Mouse (Mus musculus) neural tube, embryonic 15.5 days (tissue): ENCODE results near the gene Spag6l. TPM values are rescaled to one million over a fixed set of nuclear protein-coding genes. Genes with fewer than 3 reads are reported as not detected.
"Not testable (repeated sequence)": the region's sequence is repeated elsewhere in the genome, so short reads cannot be mapped to it uniquely, and the experiment has no call there.

Experiments
- ATAC-seq: fragments of 200-750 bp; cut with Nextera tagmentation; 2 replicates; pipeline ENCODE4 v1.8.0; 2017; ENCODE audit warnings: mild to moderate bottlenecking, moderate TSS enrichment, moderate library complexity; ENCODE audit not compliant: low FRiP score
- H3K27ac ChIP-seq: fragments of 300-500 bp; sonication (generic); replicated peaks from 2 replicates; pipeline ENCODE4 v1.5.1; 2015; ENCODE audit warnings: mild to moderate bottlenecking, inconsistent platforms
- H3K27me3 ChIP-seq: fragments of 300-500 bp; sonication (generic); replicated peaks from 2 replicates; pipeline ENCODE4 v1.6.1; 2015; ENCODE audit warnings: inconsistent platforms
- H3K36me3 ChIP-seq: fragments of 300-500 bp; sonication (generic); 2 replicates; pipeline ENCODE4 v1.6.1; 2015; ENCODE audit warnings: inconsistent platforms
- H3K4me1 ChIP-seq: fragments of 300-500 bp; sonication (generic); 2 replicates; pipeline ENCODE4 v1.6.1; 2015; ENCODE audit warnings: inconsistent platforms
- H3K4me2 ChIP-seq: fragments of 300-500 bp; sonication (generic); 2 replicates; pipeline ENCODE4 v1.6.1; 2015; ENCODE audit warnings: inconsistent platforms, mild to moderate bottlenecking, moderate library complexity
- H3K4me3 ChIP-seq: fragments of 300-500 bp; sonication (generic); replicated peaks from 2 replicates; pipeline ENCODE4 v1.5.1; 2015; ENCODE audit warnings: mild to moderate bottlenecking, inconsistent platforms
- H3K9ac ChIP-seq: fragments of 300-500 bp; sonication (generic); replicated peaks from 2 replicates; pipeline ENCODE4 v1.6.1; 2015; ENCODE audit warnings: mild to moderate bottlenecking, inconsistent platforms
- H3K9me3 ChIP-seq: fragments of 300-500 bp; sonication (generic); replicated peaks from 2 replicates; pipeline ENCODE4 v1.6.1; 2016; ENCODE audit warnings: inconsistent platforms
- WGBS: fragments of 180-500 bp; shearing (Covaris S2); methylation state at CpG from one replicate; pipeline ENCODE4 v1.1.7; 2015; ENCODE audit warnings: mixed read lengths; 5-methylcytosine and 5-hydroxymethylcytosine counted together
- polyA plus RNA-seq: library from polyadenylated mRNA; unstranded; fragments of >200 nt; fragmentation: Nextera tagmentation; extraction: Ambion mirVana; gene quantifications from 2 replicates; pipeline ENCODE4 v1.2.1, GENCODE M21; 2015

The Spag6l gene
- polyA plus RNA-seq = 13.9 and 16.3 TPM in 2 replicates

DNA sequence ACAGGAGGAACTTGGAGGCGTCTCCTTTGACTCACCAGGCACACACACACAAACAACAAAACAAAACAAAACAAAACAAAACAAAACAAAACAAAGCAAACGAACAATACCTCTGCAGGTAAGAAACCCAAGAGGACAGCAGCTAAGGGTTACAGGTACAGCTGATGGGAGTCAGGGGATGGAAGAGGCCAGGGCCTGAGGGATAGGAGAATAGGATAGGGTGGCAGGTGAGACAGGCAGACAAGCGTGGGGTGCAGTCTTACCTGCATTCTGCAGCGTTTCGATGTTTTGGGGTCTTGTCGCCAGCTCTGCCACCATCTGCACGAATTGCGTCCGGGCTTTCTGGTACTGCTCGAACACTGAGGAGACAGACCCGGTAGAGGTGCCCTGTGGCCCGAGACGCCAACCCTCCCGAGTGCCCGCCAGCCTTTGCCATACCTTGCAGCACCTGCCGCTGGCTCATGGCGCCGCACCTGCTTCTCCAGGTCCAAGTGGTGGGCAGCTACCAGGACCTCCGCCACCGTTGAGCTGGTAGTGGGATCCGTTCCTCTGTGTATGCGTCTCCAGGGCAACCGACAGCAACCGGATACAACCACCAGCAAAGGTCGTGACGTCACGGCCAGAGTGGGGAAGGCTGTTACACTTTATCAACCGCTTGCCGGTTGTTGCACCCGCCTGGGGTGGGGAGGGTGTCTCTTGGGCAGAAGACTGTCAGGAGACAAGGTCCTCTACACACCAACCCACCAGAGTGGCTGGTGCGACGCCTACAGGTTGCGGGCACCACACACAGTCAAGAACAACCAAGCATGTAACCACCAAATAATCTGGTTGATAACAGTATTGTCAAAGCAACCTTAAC, at the start of gene Spag6l:
Gene Spag6l, minus strand, starts transcription at position 700 of the 859 bp plus-strand sequence.
- Histone ChIP-seq H3K4me1 (0 out of 2 replicates have a peak, but pooled peaks cover 7% of the 10 kb centered on the region), H3K27ac (peak within 1 kb of the TSS; percentile 63; the same call in 1 of the 2 replicates), H3K9ac (peak within 1 kb of the TSS; percentile 62), H3K36me3 (no peaks in the 10 kb centered on the region), H3K4me3 (peak within 1 kb of the TSS; percentile 74), H3K9me3 (no peaks in the 10 kb centered on the region), H3K4me2 (peak within 1 kb of the TSS; percentile 88), H3K27me3 (no peaks in the 10 kb centered on the region)
- WGBS = 9% methylated on average over 33 of the region's 33 CpGs
- ATAC-seq = peak; percentile 96

DNA sequence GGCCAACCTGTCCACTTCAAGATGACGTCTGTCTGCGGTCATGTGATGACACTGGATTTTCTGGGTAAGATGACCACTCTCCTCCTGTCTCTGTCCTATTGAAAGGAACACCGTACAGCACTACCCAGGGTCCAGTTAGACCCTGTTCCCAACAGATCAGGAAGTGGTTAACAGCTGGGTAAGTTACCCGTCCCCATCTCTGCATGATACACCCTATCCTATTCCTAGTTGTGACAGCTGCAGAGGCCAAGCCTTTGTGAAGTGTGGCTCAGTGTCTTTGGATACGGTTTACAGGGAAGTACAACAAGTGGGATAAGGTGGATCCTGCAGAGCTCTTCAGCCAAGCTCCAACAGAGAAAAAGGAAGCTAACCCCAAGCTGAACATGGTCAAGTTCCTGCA, 49.8 kb upstream of the Spag6l start:
- no peaks in the 10 kb centered on the region for H3K9me3 ChIP-seq
- no peak overlapping the region for H3K27ac ChIP-seq
- H3K27me3 ChIP-seq = no peaks in the 10 kb centered on the region
- H3K9ac ChIP-seq = no peak overlapping the region
- H3K4me1 ChIP-seq = no peaks in the 10 kb centered on the region
- peaks cover 83% of the 10 kb centered on the region for H3K36me3 ChIP-seq
- H3K4me2 ChIP-seq = no peak overlapping the region
- H3K4me3 ChIP-seq = no peak overlapping the region
- no peak for ATAC-seq
- 90% methylated on average over 5 of the region's 5 CpGs for whole genome bisulfite sequencing

DNA sequence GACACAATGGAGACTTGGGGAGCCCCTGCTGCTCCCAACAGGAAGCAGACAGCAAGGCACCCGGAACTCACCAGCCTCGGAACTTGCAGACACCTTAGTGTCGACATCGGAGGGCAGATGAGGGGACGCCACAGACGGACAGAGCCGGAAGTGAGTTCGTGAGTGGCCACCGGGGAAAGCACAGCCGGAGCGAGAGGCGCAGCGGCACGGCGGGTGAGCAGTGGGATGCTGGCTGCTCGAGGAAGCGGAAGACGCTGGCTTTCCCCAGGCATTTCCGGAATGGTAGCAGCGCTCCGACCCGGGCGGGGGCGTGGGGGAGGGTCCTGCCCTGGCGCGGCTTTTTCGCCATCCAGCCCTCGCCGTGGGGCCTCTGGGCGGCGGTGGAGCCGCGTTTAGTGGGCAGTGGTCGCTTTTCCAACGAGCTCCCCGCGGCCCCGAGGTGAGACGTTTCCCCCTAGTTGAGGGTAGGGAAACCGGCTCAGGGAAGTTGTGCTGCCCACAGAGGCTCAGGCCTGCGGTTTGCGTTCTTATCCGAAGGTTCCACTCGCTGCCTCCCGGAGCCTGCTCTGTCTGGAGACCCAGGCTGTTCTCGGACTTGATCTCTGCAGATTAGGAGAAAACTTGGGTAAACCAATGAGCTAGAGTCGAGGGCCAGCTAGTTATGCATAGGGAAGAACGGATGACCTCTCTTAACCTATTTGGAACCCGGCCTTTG, 41.5 kb upstream of the Spag6l start, which contains the start of the genes Top3b and Vpreb1:
Gene Top3b, plus strand, starts transcription at position 120 of the 715 bp plus-strand sequence.
Gene Vpreb1, minus strand, starts transcription at position 227 of the 715 bp plus-strand sequence.
- Histone ChIP-seq H3K27me3 (no peaks in the 10 kb centered on the region), H3K36me3 (peaks cover 7% of the 10 kb centered on the region), H3K4me3 (peak within 1 kb of the TSS; percentile 78), H3K27ac (peak within 1 kb of the TSS; percentile 93), H3K9ac (peak within 1 kb of the TSS; percentile 86), H3K4me1 (peaks cover 20% of the 10 kb centered on the region), H3K4me2 (peak within 1 kb of the TSS; percentile 73), H3K9me3 (no peaks in the 10 kb centered on the region)
- ATAC-seq = peak; percentile 95
- under 1% methylated on average over 49 of the region's 49 CpGs for WGBS

DNA sequence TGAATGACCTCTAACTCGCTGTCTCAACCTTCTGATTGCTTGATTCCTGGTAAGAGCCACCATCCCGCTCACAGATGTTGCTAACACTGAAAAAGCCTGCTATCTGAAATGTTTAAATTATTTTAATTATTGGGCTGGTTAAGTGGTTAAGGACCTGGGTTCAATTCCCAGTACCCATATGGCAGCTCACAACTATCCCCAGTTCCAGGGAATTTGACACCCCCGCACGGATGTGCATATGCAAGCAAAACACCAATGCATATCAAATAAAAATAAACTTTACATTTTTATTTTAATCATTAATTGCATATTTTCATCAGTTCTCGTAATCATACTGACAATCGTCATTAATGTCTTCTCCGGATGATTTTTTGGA, 41.0 kb upstream of the Spag6l start:
- Histone ChIP-seq H3K9me3 (no peaks in the 10 kb centered on the region), H3K4me1 (peaks cover 20% of the 10 kb centered on the region), H3K4me2 (peak overlapping the region; percentile 73), H3K27me3 (no peaks in the 10 kb centered on the region), H3K27ac (peak overlapping the region; percentile 93), H3K9ac (peak overlapping the region; percentile 86; the same call in 1 of the 2 replicates), H3K36me3 (peaks cover 4% of the 10 kb centered on the region; the same call in 1 of the 2 replicates), H3K4me3 (peak overlapping the region; percentile 78)
- WGBS = 37% methylated on average over 7 of the region's 7 CpGs
- peak; percentile 69 for ATAC-seq

DNA sequence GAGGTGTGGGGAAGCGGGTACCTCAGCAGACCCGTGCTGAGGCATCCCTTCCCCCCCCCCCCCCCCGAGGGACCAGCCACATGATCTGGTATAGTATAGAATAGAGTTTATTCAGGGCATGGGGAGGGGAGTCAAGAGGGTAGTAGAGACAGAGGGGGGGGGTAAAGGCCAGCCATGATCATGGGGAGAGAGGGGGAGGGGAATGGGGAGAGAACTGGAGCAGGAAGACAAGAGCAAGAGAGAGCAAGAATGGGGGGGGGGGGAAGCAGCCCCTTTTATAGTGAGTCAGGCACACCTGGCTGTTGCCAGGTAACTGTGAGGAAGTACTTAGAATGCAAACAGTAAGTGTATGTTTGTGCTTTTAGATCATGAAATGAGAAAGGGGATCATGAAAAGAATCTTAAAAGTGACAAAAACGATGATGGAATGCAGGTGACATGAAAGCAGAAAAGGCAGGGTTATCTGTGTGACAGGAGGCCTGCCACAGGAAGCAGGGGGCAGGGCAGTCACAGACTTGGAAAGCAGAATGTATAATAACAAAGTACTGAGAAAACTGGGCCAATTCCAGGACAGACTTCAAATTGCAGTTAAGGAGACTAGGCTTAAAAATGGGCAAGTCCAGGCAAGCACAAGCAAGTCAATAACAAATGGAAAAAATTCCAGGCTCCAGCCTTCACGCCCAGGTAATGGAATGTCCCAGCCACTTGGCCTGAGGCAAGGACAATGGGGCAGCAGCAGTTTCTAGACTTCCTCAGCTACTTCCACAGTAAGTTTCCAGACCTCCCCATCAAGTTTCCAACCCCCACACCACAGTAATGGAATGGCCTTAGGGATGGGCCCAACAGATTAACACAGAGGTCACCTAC, 36.7 kb upstream of the Spag6l start:
- Histone ChIP-seq H3K27me3 (no peaks in the 10 kb centered on the region), H3K9me3 (no peaks in the 10 kb centered on the region), H3K4me2 (no peak overlapping the region), H3K4me3 (no peak overlapping the region), H3K36me3 (no peaks in the 10 kb centered on the region), H3K4me1 (0 out of 2 replicates have a peak, but pooled peaks cover 3% of the 10 kb centered on the region), H3K27ac (no peak overlapping the region), H3K9ac (no peak overlapping the region)
- 71% methylated on average over 5 of the region's 5 CpGs for WGBS
- no peak for ATAC-seq

DNA sequence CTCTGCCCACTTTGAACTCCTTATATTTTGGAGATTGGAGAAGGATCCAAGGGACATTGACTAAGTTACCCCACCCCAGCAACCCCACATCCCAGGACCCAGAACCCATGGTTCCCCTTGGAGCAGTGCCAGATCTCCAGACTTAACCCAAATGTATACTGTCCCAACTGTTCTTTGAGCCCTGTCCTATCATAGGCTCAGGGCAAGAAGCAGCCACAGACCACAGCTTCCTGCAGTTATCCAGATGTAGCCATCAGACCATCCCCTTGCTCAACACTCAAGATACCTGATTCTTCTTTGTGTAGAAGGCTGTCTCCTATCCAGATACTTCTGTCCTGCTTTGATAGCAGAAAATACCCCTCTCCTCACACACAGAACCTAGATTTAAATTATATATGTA, 36.0 kb upstream of the Spag6l start:
- H3K27ac ChIP-seq = no peak overlapping the region
- H3K4me2 ChIP-seq = no peak overlapping the region
- H3K27me3 ChIP-seq = no peaks in the 10 kb centered on the region
- no peak overlapping the region for H3K9ac ChIP-seq
- H3K4me3 ChIP-seq = no peak overlapping the region
- no peaks in the 10 kb centered on the region for H3K36me3 ChIP-seq
- ATAC-seq = no peak
- 0 out of 2 replicates have a peak, but pooled peaks cover 2% of the 10 kb centered on the region for H3K4me1 ChIP-seq
- no peaks in the 10 kb centered on the region for H3K9me3 ChIP-seq

DNA sequence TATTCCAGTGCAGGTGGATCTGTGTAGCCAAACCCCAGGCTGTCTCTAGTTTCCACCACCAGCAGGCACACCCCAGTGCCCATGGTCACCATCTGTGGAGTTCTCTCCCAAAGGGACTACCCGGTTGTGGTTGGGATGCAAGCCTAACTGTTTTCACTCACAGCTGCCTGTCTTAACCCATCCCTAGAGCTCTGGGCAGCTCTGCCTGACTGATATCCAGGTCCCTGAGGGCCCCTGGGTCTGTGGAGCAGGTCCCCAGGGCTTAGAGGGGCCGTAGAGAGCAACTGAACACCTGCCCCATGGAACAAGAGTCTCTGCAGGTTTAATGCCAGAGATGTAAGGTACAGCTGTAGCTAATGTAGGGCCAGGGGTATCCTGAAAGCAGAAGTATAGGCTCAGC, 34.7 kb upstream of the Spag6l start, which contains the start of gene Igll1:
Gene Igll1, minus strand, starts transcription at position 8 of the 400 bp plus-strand sequence.
- Histone ChIP-seq H3K4me2 (no peak within 1 kb of the TSS), H3K9me3 (no peaks in the 10 kb centered on the region), H3K4me1 (no peaks in the 10 kb centered on the region), H3K9ac (no peak within 1 kb of the TSS), H3K36me3 (no peaks in the 10 kb centered on the region), H3K4me3 (no peak within 1 kb of the TSS), H3K27me3 (no peaks in the 10 kb centered on the region), H3K27ac (no peak within 1 kb of the TSS)
- ATAC-seq = no peak
- 74% methylated on average over 2 of the region's 2 CpGs for WGBS

DNA sequence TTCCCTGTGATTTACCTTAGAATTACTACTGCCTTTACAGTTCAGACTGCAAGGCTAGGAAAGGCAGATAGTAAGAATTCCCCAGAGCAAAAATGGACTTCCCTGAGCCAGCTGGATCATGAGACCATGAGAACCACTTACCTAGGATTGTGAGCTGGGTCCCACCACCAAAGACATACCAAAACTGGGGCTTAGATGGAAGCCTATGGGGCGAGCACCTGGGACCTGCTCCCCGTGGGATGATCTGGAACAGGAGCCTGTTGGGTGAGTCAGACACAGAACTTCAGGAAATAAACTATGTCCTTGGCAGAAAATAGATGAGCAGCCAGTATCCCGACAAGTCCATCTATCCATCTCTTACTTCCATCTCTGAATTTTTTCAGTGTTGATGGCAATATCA, 33.0 kb upstream of the Spag6l start:
- Histone ChIP-seq H3K9me3 (no peaks in the 10 kb centered on the region), H3K4me2 (no peak overlapping the region), H3K36me3 (no peaks in the 10 kb centered on the region), H3K9ac (no peak overlapping the region), H3K4me1 (no peaks in the 10 kb centered on the region), H3K27ac (no peak overlapping the region), H3K4me3 (no peak overlapping the region), H3K27me3 (no peaks in the 10 kb centered on the region)
- WGBS = 88% methylated on average over 3 of the region's 3 CpGs
- ATAC-seq = no peak

DNA sequence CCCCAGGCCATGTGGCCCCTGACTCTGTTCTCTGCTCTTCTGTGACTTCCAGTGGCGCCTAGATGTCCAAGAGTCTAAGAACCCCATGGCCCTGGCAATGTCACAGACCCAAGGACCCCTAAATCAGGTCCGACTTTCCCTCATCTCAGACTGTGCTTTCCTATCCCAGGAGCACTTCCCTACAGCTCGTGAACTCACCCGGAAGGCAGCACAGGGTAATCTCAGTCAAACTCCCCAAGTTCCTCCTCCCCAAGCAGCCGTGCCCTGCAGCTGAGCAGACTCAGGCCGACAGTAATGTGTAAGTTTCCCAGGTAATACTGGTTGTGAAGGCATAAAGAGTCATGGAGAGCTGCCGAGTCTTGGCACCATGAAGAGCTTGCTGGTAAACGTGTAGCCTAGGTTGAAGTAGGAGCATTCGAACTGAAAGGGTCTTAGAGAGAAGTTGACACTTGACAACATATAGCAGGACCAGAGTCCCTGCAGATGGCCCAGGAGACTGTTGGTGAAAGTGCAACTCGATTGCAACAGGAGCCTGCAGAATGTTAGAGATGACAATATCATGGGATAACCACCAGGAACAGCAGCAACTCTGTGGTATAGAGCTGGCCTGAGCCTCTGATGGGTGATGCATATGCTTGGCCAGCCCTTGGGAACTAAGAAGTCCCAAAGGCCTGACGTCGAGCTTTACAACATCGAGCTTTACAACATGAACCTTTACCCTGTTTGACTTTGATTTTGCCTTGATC, 27.6 kb upstream of the Spag6l start:
- Histone ChIP-seq H3K4me2 (no peak overlapping the region), H3K36me3 (no peaks in the 10 kb centered on the region), H3K27me3 (no peaks in the 10 kb centered on the region), H3K4me3 (no peak overlapping the region), H3K9ac (no peak overlapping the region), H3K9me3 (no peaks in the 10 kb centered on the region), H3K4me1 (no peaks in the 10 kb centered on the region), H3K27ac (no peak overlapping the region)
- 80% methylated on average over 13 of the region's 13 CpGs for whole genome bisulfite sequencing
- ATAC-seq = no peak

DNA sequence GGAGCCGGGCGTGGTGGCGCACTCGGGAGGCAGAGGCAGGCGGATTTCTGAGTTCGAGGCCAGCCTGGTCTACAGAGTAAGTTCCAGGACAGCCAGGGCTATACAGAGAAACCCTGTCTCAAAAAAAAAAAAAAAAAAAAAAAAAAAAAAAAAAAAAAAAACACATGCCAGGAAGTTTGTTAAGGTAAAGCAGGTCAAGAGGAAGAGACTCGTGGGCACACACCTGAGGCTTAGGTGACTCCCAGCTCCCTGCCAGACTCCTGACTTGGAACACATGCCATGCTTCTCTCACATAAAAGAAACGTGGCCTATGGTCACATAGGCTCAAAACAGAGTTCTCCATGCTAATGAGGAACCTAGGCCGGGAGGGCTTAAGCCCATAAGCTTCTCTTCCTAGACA, 26.8 kb upstream of the Spag6l start:
- not testable (repeated sequence) for H3K9me3 ChIP-seq, H3K4me3 ChIP-seq, H3K4me2 ChIP-seq, H3K27me3 ChIP-seq, H3K27ac ChIP-seq, H3K9ac ChIP-seq, H3K4me1 ChIP-seq, ATAC-seq, H3K36me3 ChIP-seq
- 86% methylated on average over 9 of the region's 9 CpGs for WGBS
